Mouse (Mus musculus): ENCODE data around the gene Rnase11.

GRCm38 (mm10) chr14:51057401-51057831, 7.5 kb upstream of the Rnase11 start, which contains the start of gene Rnase12:
- TF ChIP-seq CTCF (IDR thresholded peaks at IDR 0.05; ENCODE audit: low read depth, low read length): no peak
- no peak for TF ChIP-seq EP300 (IDR thresholded peaks at IDR 0.05; ENCODE audit: insufficient read depth, low read depth, low read length)

Data from ES-Bruce4 (cell line).